Mouse (Mus musculus) intestine, embryonic 14.5 days (tissue): ENCODE data around the gene Pex19. TPM values are rescaled to one million over a fixed set of nuclear protein-coding genes. Genes with fewer than 3 reads are reported as not detected.

Source experiments
- ATAC-seq: fragments of 200-750 bp; cut with Nextera tagmentation; replicated peaks from 2 replicates; pipeline ENCODE4 v1.8.0; 2017; ENCODE audit warnings: low read depth, moderate number of reproducible peaks, moderate TSS enrichment, moderate library complexity; ENCODE audit not compliant: low FRiP score, low TSS enrichment
- DNase-seq: peaks from one replicate; pipeline ENCODE4 v3.0.0-alpha.2; 2018; ENCODE audit warnings: low spot score
- H3K27ac ChIP-seq: fragments of 300-500 bp; sonication (generic); 2 replicates; pipeline ENCODE4 v1.5.1; 2014; ENCODE audit warnings: low read depth, mild to moderate bottlenecking, control low read depth
- H3K27me3 ChIP-seq: fragments of 300-500 bp; sonication (generic); replicated peaks from 2 replicates; pipeline ENCODE4 v1.6.1; 2014; ENCODE audit warnings: low read length, control low read depth; ENCODE audit not compliant: control insufficient read depth, insufficient read depth
- H3K36me3 ChIP-seq: fragments of 300-500 bp; sonication (generic); 2 replicates; pipeline ENCODE4 v1.6.1; 2014; ENCODE audit warnings: low read length, control low read depth; ENCODE audit not compliant: control insufficient read depth, insufficient read depth
- H3K4me1 ChIP-seq: fragments of 300-500 bp; sonication (generic); replicated peaks from 2 replicates; pipeline ENCODE4 v1.6.1; 2014; ENCODE audit warnings: low read length, control low read depth, mixed read lengths; ENCODE audit not compliant: control insufficient read depth, insufficient read depth
- H3K4me2 ChIP-seq: fragments of 300-500 bp; sonication (generic); 2 replicates; pipeline ENCODE4 v1.6.1; 2014; ENCODE audit warnings: low read length
- H3K4me3 ChIP-seq: fragments of 300-500 bp; sonication (generic); 2 replicates; pipeline ENCODE4 v1.5.1; 2014; ENCODE audit warnings: low read depth, low read length, control low read depth, mixed read lengths
- H3K9ac ChIP-seq: fragments of 300-500 bp; sonication (generic); 2 replicates; pipeline ENCODE4 v1.6.1; 2014; ENCODE audit warnings: mild to moderate bottlenecking, low read length
- H3K9me3 ChIP-seq: fragments of 300-500 bp; sonication (generic); 2 replicates; pipeline ENCODE4 v1.6.1; 2016; ENCODE audit warnings: low read length, control low read depth; ENCODE audit not compliant: control insufficient read depth
- WGBS: fragments of 180-500 bp; shearing (Covaris S2); extraction: QIAGEN DNeasy Blood & Tissue Kit; methylation state at CpG from one replicate; pipeline ENCODE4 v1.1.7; 2014; 5-methylcytosine and 5-hydroxymethylcytosine counted together
- polyA plus RNA-seq: library from polyadenylated mRNA; unstranded; fragments of >200 nt; fragmentation: Nextera tagmentation; extraction: Ambion mirVana; gene quantifications from 2 replicates; pipeline ENCODE4 v1.2.1, GENCODE M21; 2014

The Pex19 gene
- polyA plus RNA-seq, 1 experiment from 2014 or later = 140 TPM

- no peak overlapping the region for H3K4me3 ChIP-seq
- WGBS = 95% methylated on average over 1 of the region's 1 CpGs
- ATAC-seq = no peak
- DNase-seq = no peak
- H3K9ac ChIP-seq = no peak overlapping the region
- peaks cover 23% of the 10 kb centered on the region for H3K36me3 ChIP-seq
- no peak overlapping the region for H3K4me2 ChIP-seq
- no peak overlapping the region for H3K27ac ChIP-seq
- no peaks in the 10 kb centered on the region for H3K9me3 ChIP-seq
- H3K27me3 ChIP-seq = no peaks in the 10 kb centered on the region
- H3K4me1 ChIP-seq = peaks cover 3% of the 10 kb centered on the region
Observed at GRCm38 (mm10) chr1:172162009-172162408, 35.5 kb downstream of the Pex19 start.

- H3K9me3 ChIP-seq = no peaks in the 10 kb centered on the region
- ATAC-seq (no peak), DNase-seq (no peak)
- H3K4me3 ChIP-seq = no peak overlapping the region
- 74% methylated on average over 6 of the region's 6 CpGs for WGBS
- no peak overlapping the region for H3K9ac ChIP-seq
- H3K4me1 ChIP-seq = peaks cover 3% of the 10 kb centered on the region
- H3K36me3 ChIP-seq = peaks cover 33% of the 10 kb centered on the region
- no peak overlapping the region for H3K4me2 ChIP-seq
- H3K27ac ChIP-seq = no peak overlapping the region
- H3K27me3 ChIP-seq = no peaks in the 10 kb centered on the region
Observed at GRCm38 (mm10) chr1:172162959-172163358, 36.4 kb downstream of the Pex19 start.

- Histone ChIP-seq H3K4me2 (no peak overlapping the region), H3K27me3 (no peaks in the 10 kb centered on the region), H3K36me3 (peaks cover 80% of the 10 kb centered on the region), H3K9me3 (no peaks in the 10 kb centered on the region), H3K27ac (no peak overlapping the region), H3K9ac (no peak overlapping the region), H3K4me3 (no peak overlapping the region), H3K4me1 (no peaks in the 10 kb centered on the region)
- no peak for DNase-seq
- 92% methylated on average over 5 of the region's 5 CpGs for WGBS
- no peak for ATAC-seq
Observed at GRCm38 (mm10) chr1:172167911-172168310, 41.4 kb downstream of the Pex19 start.

- WGBS = 96% methylated on average over 5 of the region's 5 CpGs
- Histone ChIP-seq H3K4me2 (no peak overlapping the region), H3K27ac (no peak overlapping the region), H3K36me3 (peaks cover 95% of the 10 kb centered on the region), H3K4me1 (no peaks in the 10 kb centered on the region), H3K9ac (no peak overlapping the region), H3K9me3 (no peaks in the 10 kb centered on the region), H3K4me3 (no peak overlapping the region), H3K27me3 (no peaks in the 10 kb centered on the region)
- no peak for DNase-seq
- no peak for ATAC-seq
Observed at GRCm38 (mm10) chr1:172169809-172170208, 43.3 kb downstream of the Pex19 start.

- Histone ChIP-seq H3K4me1 (no peaks in the 10 kb centered on the region), H3K9ac (no peak overlapping the region), H3K27ac (no peak overlapping the region), H3K9me3 (no peaks in the 10 kb centered on the region), H3K36me3 (peaks cover 96% of the 10 kb centered on the region), H3K4me3 (no peak overlapping the region), H3K27me3 (no peaks in the 10 kb centered on the region), H3K4me2 (no peak overlapping the region)
- no peak for DNase-seq
- ATAC-seq = no peak
- 95% methylated on average over 21 of the region's 21 CpGs for WGBS
Observed at GRCm38 (mm10) chr1:172172381-172172780, 45.8 kb downstream of the Pex19 start.

- no peaks in the 10 kb centered on the region for H3K9me3 ChIP-seq
- H3K9ac ChIP-seq = no peak overlapping the region
- no peak overlapping the region for H3K4me3 ChIP-seq
- H3K4me2 ChIP-seq = no peak overlapping the region
- no peaks in the 10 kb centered on the region for H3K27me3 ChIP-seq
- ATAC-seq = no peak
- no peak overlapping the region for H3K27ac ChIP-seq
- no peaks in the 10 kb centered on the region for H3K4me1 ChIP-seq
- DNase-seq = no peak
- peaks cover 96% of the 10 kb centered on the region for H3K36me3 ChIP-seq
- WGBS = 88% methylated on average over 5 of the region's 5 CpGs
Observed at GRCm38 (mm10) chr1:172173181-172173580, 46.6 kb downstream of the Pex19 start.

GRCm38 (mm10) chr1:172177791-172178190, 51.2 kb downstream of the Pex19 start:
- WGBS = 94% methylated on average over 7 of the region's 7 CpGs

GRCm38 (mm10) chr1:172179102-172179501, 52.5 kb downstream of the Pex19 start:
- Histone ChIP-seq H3K4me3 (no peak overlapping the region), H3K27me3 (no peaks in the 10 kb centered on the region), H3K4me2 (no peak overlapping the region), H3K9ac (no peak overlapping the region), H3K36me3 (peaks cover 87% of the 10 kb centered on the region), H3K27ac (no peak overlapping the region), H3K4me1 (no peaks in the 10 kb centered on the region), H3K9me3 (no peaks in the 10 kb centered on the region)
- no peak for DNase-seq
- 70% methylated on average over 7 of the region's 7 CpGs for WGBS
- no peak for ATAC-seq

More at GRCm38 (mm10) chr1:172177791-172178190, 51.2 kb downstream of the Pex19 start:
- Histone ChIP-seq H3K9ac (no peak overlapping the region), H3K4me1 (no peaks in the 10 kb centered on the region), H3K9me3 (no peaks in the 10 kb centered on the region), H3K36me3 (peaks cover 97% of the 10 kb centered on the region), H3K4me3 (no peak overlapping the region), H3K27ac (no peak overlapping the region), H3K27me3 (no peaks in the 10 kb centered on the region), H3K4me2 (no peak overlapping the region)
- no peak for ATAC-seq
- no peak for DNase-seq

- WGBS = 62% methylated on average over 4 of the region's 4 CpGs
- Histone ChIP-seq H3K9ac (no peak overlapping the region), H3K4me2 (no peak overlapping the region), H3K4me3 (no peak overlapping the region), H3K9me3 (no peaks in the 10 kb centered on the region), H3K27me3 (no peaks in the 10 kb centered on the region), H3K4me1 (no peaks in the 10 kb centered on the region), H3K36me3 (peaks cover 80% of the 10 kb centered on the region), H3K27ac (no peak overlapping the region)
- DNase-seq = no peak
- ATAC-seq = no peak
Observed at GRCm38 (mm10) chr1:172180881-172181280, 54.3 kb downstream of the Pex19 start.
